Mouse (Mus musculus): ENCODE data around the gene Gm28729. TPM values are rescaled to one million over a fixed set of nuclear protein-coding genes. Genes with fewer than 3 reads are reported as not detected.

The Gm28729 gene
- polyA plus RNA-seq, 1 experiment, result not detected

DNA sequence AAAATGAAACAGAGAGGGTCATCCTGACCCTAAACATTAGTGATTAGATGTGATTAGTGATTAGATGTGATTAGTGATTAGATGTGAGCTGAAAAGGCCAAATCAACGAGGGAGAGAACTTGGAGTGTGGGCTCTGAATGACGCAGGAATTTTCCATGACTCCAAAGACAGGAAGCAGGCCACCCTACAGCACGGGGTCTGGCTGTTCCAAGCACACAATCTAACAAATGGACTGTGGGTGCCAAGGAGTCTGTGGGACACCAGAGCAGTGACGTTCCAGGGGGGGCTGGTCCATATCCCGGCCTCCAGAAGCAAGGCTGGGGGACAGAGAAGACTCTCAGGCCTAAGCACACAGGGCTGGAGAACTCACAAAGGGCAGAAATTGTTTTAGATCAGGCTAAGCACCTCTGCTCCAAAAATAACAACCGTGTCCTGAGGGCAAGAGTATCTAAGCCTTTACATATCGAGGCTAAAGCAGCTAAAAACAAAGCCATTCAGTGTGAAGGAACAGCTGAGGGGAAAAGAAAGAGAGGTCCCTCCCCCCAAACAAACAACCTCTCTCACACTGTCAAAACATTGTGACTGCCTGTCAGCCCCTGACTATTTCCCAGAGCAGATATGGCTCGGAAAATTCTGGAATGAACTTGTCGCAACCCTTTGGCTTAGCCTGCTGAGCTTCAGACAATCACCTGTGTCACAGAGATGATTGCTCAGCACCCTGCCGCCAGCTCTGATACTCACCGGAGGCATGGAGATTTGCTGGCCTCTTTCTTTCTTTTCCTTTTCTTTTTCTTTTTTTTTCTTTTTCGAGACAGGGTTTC, 74.0 kb downstream of the Gm28729 start:
- no peak overlapping the region for H3K4me3 ChIP-seq (ENCODE audit: extremely low read depth, insufficient read depth, insufficient read length)
- no peak overlapping the region for H3K27ac ChIP-seq (ENCODE audit: insufficient read depth, low read length)
- DNase-seq (ENCODE audit: low read depth in 1 of 2, low spot score in 2 of 2), result no peak
- no peaks in the 10 kb centered on the region for H3K27me3 ChIP-seq (ENCODE audit: control insufficient read depth, insufficient read depth, low read length)
- TF ChIP-seq CTCF (IDR thresholded peaks at IDR 0.05; ENCODE audit: extremely low read depth, insufficient read depth, insufficient read length, insufficient replicate concordance) (no peak), POLR2A (IDR thresholded peaks at IDR 0.05; ENCODE audit: low read depth, low read length) (no peak)
- 85% methylated on average over 12 of the region's 12 CpGs for WGBS
- no peaks in the 10 kb centered on the region for H3K4me1 ChIP-seq (ENCODE audit: control insufficient read depth, insufficient read depth, insufficient read length)
- no peaks in the 10 kb centered on the region for H3K36me3 ChIP-seq (ENCODE audit: control insufficient read depth, insufficient read depth, low read length)

DNA sequence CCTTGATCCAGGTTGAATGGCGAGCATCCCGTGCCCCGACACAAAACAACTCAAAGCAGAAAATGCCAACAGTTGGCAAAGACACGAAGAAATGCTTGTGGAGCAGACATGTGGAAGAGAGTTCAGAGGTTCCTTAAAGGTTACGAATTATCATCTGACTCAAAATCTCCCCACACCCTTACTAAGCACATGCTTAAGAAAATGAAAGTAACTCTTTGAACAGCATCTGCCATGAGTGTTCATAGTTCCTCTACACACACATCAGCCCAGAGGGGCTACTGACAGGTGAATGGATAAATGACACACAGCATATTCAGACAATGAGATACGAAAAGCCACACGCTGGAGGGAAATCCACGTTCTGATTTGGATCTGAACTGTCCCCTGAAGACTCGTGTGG, 75.5 kb downstream of the Gm28729 start:
- Histone ChIP-seq H3K27ac (ENCODE audit: insufficient read depth, low read length) (no peak overlapping the region), H3K27me3 (ENCODE audit: control insufficient read depth, insufficient read depth, low read length) (no peaks in the 10 kb centered on the region), H3K4me3 (ENCODE audit: extremely low read depth, insufficient read depth, insufficient read length) (no peak overlapping the region), H3K36me3 (ENCODE audit: control insufficient read depth, insufficient read depth, low read length) (no peaks in the 10 kb centered on the region), H3K4me1 (ENCODE audit: control insufficient read depth, insufficient read depth, insufficient read length) (no peaks in the 10 kb centered on the region)
- DNase-seq (ENCODE audit: low read depth in 1 of 2, low spot score in 2 of 2), result no peak
- 84% methylated on average over 9 of the region's 9 CpGs for WGBS
- no peak for TF ChIP-seq CTCF (IDR thresholded peaks at IDR 0.05; ENCODE audit: extremely low read depth, insufficient read depth, insufficient read length, insufficient replicate concordance)
- no peak for TF ChIP-seq POLR2A (IDR thresholded peaks at IDR 0.05; ENCODE audit: low read depth, low read length)

DNA sequence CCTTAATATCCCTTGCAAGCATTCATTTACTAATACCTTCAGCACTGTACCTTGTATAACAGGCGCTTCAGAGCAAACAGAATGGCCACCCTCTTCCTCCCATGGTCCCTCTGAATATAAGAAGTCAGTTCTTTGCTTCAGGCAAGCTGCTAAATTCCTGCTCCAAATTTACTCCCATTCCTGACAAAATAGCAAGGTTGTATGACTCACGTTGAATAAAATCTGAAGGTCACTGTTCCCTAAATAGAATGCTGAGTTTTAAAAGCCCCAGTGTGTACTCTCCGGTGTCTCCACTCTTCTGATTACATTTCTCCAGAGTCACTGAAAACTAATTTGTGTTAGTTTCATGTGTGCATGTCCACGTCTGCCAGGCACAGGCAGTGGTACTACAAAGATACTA, 79.7 kb downstream of the Gm28729 start:
- H3K4me3 ChIP-seq (ENCODE audit: extremely low read depth, insufficient read depth, insufficient read length), result no peak overlapping the region
- no peak overlapping the region for H3K27ac ChIP-seq (ENCODE audit: insufficient read depth, low read length)
- H3K4me1 ChIP-seq (ENCODE audit: control insufficient read depth, insufficient read depth, insufficient read length), result peaks cover 8% of the 10 kb centered on the region; the same call in 1 of the 2 replicates
- no peaks in the 10 kb centered on the region for H3K36me3 ChIP-seq (ENCODE audit: control insufficient read depth, insufficient read depth, low read length)
- H3K27me3 ChIP-seq (ENCODE audit: control insufficient read depth, insufficient read depth, low read length), result no peaks in the 10 kb centered on the region
- WGBS, result 83% methylated on average over 4 of the region's 4 CpGs
- no peak for TF ChIP-seq POLR2A (IDR thresholded peaks at IDR 0.05; ENCODE audit: low read depth, low read length)
- no peak for TF ChIP-seq CTCF (IDR thresholded peaks at IDR 0.05; ENCODE audit: extremely low read depth, insufficient read depth, insufficient read length, insufficient replicate concordance)
- no peak for DNase-seq (ENCODE audit: low read depth in 1 of 2, low spot score in 2 of 2)

DNA sequence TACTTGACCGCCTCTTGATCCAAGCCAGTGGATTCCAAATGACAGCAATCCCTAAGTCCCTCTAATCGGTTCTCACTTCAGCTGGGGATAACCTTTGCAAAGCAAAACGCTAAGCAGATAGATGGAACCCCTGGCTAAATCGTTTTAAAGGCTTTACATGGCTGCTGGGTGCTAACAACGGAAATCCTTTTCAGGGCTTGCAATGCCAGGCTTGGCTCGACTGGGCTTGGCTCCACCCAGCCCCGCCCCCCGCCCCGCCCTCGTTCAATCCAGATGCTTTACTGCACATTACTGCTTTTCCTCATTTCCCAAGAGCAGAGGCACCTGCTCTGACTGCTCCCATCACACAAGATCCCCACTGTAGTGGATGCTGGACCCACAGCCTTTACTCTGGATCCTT, 83.0 kb downstream of the Gm28729 start:
- TF ChIP-seq CTCF (IDR thresholded peaks at IDR 0.05; ENCODE audit: extremely low read depth, insufficient read depth, insufficient read length, insufficient replicate concordance) (no peak), POLR2A (IDR thresholded peaks at IDR 0.05; ENCODE audit: low read depth, low read length) (no peak)
- 47% methylated on average over 10 of the region's 10 CpGs for WGBS
- no peaks in the 10 kb centered on the region for H3K27me3 ChIP-seq (ENCODE audit: control insufficient read depth, insufficient read depth, low read length)
- H3K36me3 ChIP-seq (ENCODE audit: control insufficient read depth, insufficient read depth, low read length), result no peaks in the 10 kb centered on the region
- no peak overlapping the region for H3K27ac ChIP-seq (ENCODE audit: insufficient read depth, low read length)
- H3K4me1 ChIP-seq (ENCODE audit: control insufficient read depth, insufficient read depth, insufficient read length), result peaks cover 15% of the 10 kb centered on the region; the same call in 1 of the 2 replicates
- H3K4me3 ChIP-seq (ENCODE audit: extremely low read depth, insufficient read depth, insufficient read length), result no peak overlapping the region
- no peak for DNase-seq (ENCODE audit: low read depth in 1 of 2, low spot score in 2 of 2)

DNA sequence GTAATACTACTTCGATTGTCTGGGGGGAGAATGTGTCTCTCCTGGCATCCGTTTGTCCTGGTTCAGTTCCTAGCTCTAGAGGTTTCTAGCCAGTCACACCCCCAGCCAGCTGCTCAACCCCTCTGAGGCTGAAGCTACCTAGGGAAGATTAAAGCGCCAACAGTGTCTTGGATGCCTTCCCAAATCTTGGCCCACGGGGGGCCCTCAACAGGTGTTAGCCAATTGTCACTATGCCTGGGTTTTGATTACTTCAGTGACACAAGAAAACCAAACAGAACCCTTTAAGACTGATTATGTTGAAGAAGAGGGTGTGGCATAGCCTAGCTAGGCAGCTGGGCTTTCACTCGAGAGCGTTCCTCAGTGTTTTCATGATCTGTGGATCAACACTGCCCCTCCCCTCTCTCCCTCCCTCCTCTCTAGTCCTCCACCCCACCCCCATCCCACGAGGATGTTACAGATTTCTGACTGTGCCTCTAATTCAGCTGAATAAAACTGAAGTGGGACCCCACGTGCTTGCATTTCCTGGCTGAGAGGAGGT, 86.7 kb downstream of the Gm28729 start:
- H3K36me3 ChIP-seq (ENCODE audit: control insufficient read depth, insufficient read depth, low read length), result no peaks in the 10 kb centered on the region
- peak overlapping the region; percentile 80 for H3K4me3 ChIP-seq (ENCODE audit: extremely low read depth, insufficient read depth, insufficient read length)
- peak; percentile 21 to 29 for DNase-seq (ENCODE audit: low read depth in 1 of 2, low spot score in 2 of 2)
- no peaks in the 10 kb centered on the region for H3K27me3 ChIP-seq (ENCODE audit: control insufficient read depth, insufficient read depth, low read length)
- H3K4me1 ChIP-seq (ENCODE audit: control insufficient read depth, insufficient read depth, insufficient read length), result peaks cover 19% of the 10 kb centered on the region; the same call in 1 of the 2 replicates
- peak overlapping the region; percentile 96 for H3K27ac ChIP-seq (ENCODE audit: insufficient read depth, low read length)
- TF ChIP-seq POLR2A (IDR thresholded peaks at IDR 0.05; ENCODE audit: low read depth, low read length) (no peak), CTCF (IDR thresholded peaks at IDR 0.05; ENCODE audit: extremely low read depth, insufficient read depth, insufficient read length, insufficient replicate concordance) (no peak)
- 1% methylated on average over 8 of the region's 8 CpGs for WGBS

DNA sequence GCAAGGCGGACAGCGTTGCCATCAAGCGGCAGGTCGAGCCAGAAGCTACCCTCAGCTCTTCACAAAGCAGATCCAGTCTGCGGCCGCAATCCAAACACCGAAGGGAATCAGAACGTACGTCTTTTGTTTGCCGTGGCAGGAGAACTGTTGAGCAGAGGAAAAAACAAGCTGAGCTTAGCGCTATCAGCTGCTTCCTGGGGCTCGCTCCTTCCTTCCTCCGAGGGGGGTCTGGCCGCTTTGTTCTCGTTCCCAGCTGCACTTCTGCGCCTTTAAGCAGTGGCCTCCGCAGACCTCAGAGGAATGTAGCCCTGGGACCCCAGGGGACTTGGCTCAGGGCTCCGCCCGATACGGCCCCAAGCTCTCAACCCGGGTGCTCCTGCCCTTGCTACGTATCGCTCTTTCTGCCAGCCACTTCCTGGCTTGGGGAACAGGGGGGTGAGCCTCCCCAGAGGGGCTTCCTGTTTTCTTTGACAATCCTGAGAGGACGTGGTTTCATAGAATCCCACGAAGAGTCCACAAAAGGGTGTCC, 87.2 kb downstream of the Gm28729 start:
- TF ChIP-seq POLR2A (IDR thresholded peaks at IDR 0.05; ENCODE audit: low read depth, low read length) (peak; percentile 84), CTCF (IDR thresholded peaks at IDR 0.05; ENCODE audit: extremely low read depth, insufficient read depth, insufficient read length, insufficient replicate concordance) (no peak)
- Histone ChIP-seq H3K27ac (ENCODE audit: insufficient read depth, low read length) (peak overlapping the region; percentile 96), H3K27me3 (ENCODE audit: control insufficient read depth, insufficient read depth, low read length) (no peaks in the 10 kb centered on the region), H3K4me1 (ENCODE audit: control insufficient read depth, insufficient read depth, insufficient read length) (peaks cover 19% of the 10 kb centered on the region; the same call in 1 of the 2 replicates), H3K4me3 (ENCODE audit: extremely low read depth, insufficient read depth, insufficient read length) (peak overlapping the region; percentile 80), H3K36me3 (ENCODE audit: control insufficient read depth, insufficient read depth, low read length) (no peaks in the 10 kb centered on the region)
- WGBS, result under 1% methylated on average over 25 of the region's 25 CpGs
- peak; percentile 33 to 62 for DNase-seq (ENCODE audit: low read depth in 1 of 2, low spot score in 2 of 2)

Measured in spleen, adult 2 months (tissue).